ENCODE assay signal across 7 mouse cellular contexts in genomic region chr1:143716038-143716437, GRCm38 (mm10). TPM values are rescaled to one million over a fixed set of nuclear protein-coding genes. Genes with fewer than 3 reads are reported as not detected.
DNase-seq lines count a peak whose midpoint lies in the region; ATAC-seq and TF ChIP-seq lines count a peak whose summit lies in the region.
"Not testable (repeated sequence)": the region's sequence is repeated elsewhere in the genome, so short reads cannot be mapped to it uniquely, and the experiment has no call there.

Glrx2 (plus strand) TSS chr1:143716338.

- not testable (repeated sequence) for H3K36me3 ChIP-seq in forebrain, embryonic 14.5 days (ENCODE audit: control insufficient read depth, insufficient read depth, low read length); heart, embryonic 11.5 days (ENCODE audit: control insufficient read depth, insufficient read depth, low read length); hindbrain, postnatal 0 days (ENCODE audit: insufficient read depth, low read length); liver, embryonic 16.5 days (ENCODE audit: control insufficient read depth, insufficient read depth); midbrain, postnatal 0 days (ENCODE audit: insufficient read depth, low read length)

- not testable (repeated sequence) for H3K4me3 ChIP-seq in forebrain, embryonic 14.5 days (ENCODE audit: low read depth, low read length); heart, embryonic 11.5 days (ENCODE audit: low read depth, low read length); hindbrain, postnatal 0 days (ENCODE audit: low read length); left cerebral cortex, adult 2 months; liver, embryonic 16.5 days (ENCODE audit: low read depth, low read length); midbrain, postnatal 0 days (ENCODE audit: low read depth, low read length)

- not testable (repeated sequence) for DNase-seq in adrenal gland, postnatal 4 days (ENCODE audit: low spot score in 2 of 2); forebrain, embryonic 14.5 days (ENCODE audit: low spot score); hindbrain, postnatal 0 days (ENCODE audit: low spot score); left cerebral cortex, adult 2 months (ENCODE audit: extremely low spot score in 1 of 2, low spot score in 2 of 2); midbrain, postnatal 0 days (ENCODE audit: low spot score)

- WGBS in forebrain, embryonic 14.5 days: no CpG with 5 or more reads among the region's 2 CpGs
- no CpG with 5 or more reads among the region's 2 CpGs for WGBS in heart, embryonic 11.5 days (ENCODE audit: insufficient replicate concordance)
- WGBS in hindbrain, postnatal 0 days: no CpG with 5 or more reads among the region's 2 CpGs
- no CpG with 5 or more reads among the region's 2 CpGs for WGBS in liver, embryonic 16.5 days (ENCODE audit: insufficient replicate concordance)
- no CpG with 5 or more reads among the region's 2 CpGs for WGBS in midbrain, postnatal 0 days

- H3K9me3 ChIP-seq in forebrain, embryonic 14.5 days (replicated peaks; ENCODE audit: control insufficient read depth, low read length); heart, embryonic 11.5 days (replicated peaks; ENCODE audit: control insufficient read depth, low read length); hindbrain, postnatal 0 days (ENCODE audit: low read length); liver, embryonic 16.5 days (replicated peaks; ENCODE audit: control insufficient read depth, low read length); midbrain, postnatal 0 days (ENCODE audit: low read length): not testable (repeated sequence)

- not testable (repeated sequence) for TF ChIP-seq CTCF in hindbrain, postnatal 0 days (IDR thresholded peaks at IDR 0.05; ENCODE audit: low read depth); left cerebral cortex, adult 2 months (IDR thresholded peaks at IDR 0.05); midbrain, postnatal 0 days (IDR thresholded peaks at IDR 0.05)

- ATAC-seq in forebrain, embryonic 14.5 days; heart, embryonic 11.5 days (replicated peaks; ENCODE audit: insufficient number of reproducible peaks, low FRiP score, low TSS enrichment); hindbrain, postnatal 0 days; liver, embryonic 16.5 days (ENCODE audit: low read depth); midbrain, postnatal 0 days (ENCODE audit: low FRiP score): not testable (repeated sequence)

- H3K27me3 ChIP-seq in forebrain, embryonic 14.5 days (replicated peaks; ENCODE audit: control insufficient read depth, insufficient read depth, low read length); heart, embryonic 11.5 days (ENCODE audit: control insufficient read depth, insufficient read depth, low read length); hindbrain, postnatal 0 days (ENCODE audit: insufficient read depth, low read length); liver, embryonic 16.5 days (ENCODE audit: control insufficient read depth, insufficient read depth, low read depth, low read length); midbrain, postnatal 0 days (ENCODE audit: insufficient read depth, low read length): not testable (repeated sequence)

- H3K9ac ChIP-seq in forebrain, embryonic 14.5 days (ENCODE audit: low read length); heart, embryonic 11.5 days (ENCODE audit: low read depth, low read length); hindbrain, postnatal 0 days (replicated peaks; ENCODE audit: low read length); liver, embryonic 16.5 days (ENCODE audit: low read depth, low read length); midbrain, postnatal 0 days (replicated peaks; ENCODE audit: low read length, poor library complexity, severe bottlenecking): not testable (repeated sequence)

- not testable (repeated sequence) for H3K4me2 ChIP-seq in forebrain, embryonic 14.5 days (ENCODE audit: low read length); heart, embryonic 11.5 days; hindbrain, postnatal 0 days (ENCODE audit: low read depth, low read length); liver, embryonic 16.5 days (ENCODE audit: low read depth, low read length); midbrain, postnatal 0 days (ENCODE audit: low read depth, low read length, poor library complexity, severe bottlenecking)

- intact Hi-C loops in left cerebral cortex, adult 2 months (cut with DNase I): not testable (repeated sequence)

- not testable (repeated sequence) for H3K27ac ChIP-seq in forebrain, embryonic 14.5 days (ENCODE audit: low read depth, low read length); heart, embryonic 11.5 days (ENCODE audit: low read depth, low read length); hindbrain, postnatal 0 days; left cerebral cortex, adult 2 months; liver, embryonic 16.5 days (ENCODE audit: low read length); midbrain, postnatal 0 days (ENCODE audit: low read depth, low read length)

- H3K4me1 ChIP-seq in forebrain, embryonic 14.5 days (ENCODE audit: control insufficient read depth, insufficient read depth, low read length); heart, embryonic 11.5 days (ENCODE audit: control insufficient read depth, insufficient read depth, low read length); hindbrain, postnatal 0 days (ENCODE audit: insufficient read depth, low read length); liver, embryonic 16.5 days (ENCODE audit: control insufficient read depth, low read depth, low read length); midbrain, postnatal 0 days (ENCODE audit: insufficient read depth, low read length): not testable (repeated sequence)

RNA-seq across cellular contexts. Expression of gene Glrx2, which starts in this region (rescaled TPM):
- total RNA-seq in adrenal gland, postnatal 4 days (2021): 10 to 100 TPM; 62.0 to 64.3 TPM
- 119 and 131 TPM in 2 replicates for polyA plus RNA-seq in forebrain, embryonic 14.5 days (2014; fragmentation: Nextera tagmentation; extraction: Ambion mirVana)
- 66.8 and 70.3 TPM in 2 replicates for polyA plus RNA-seq in heart, embryonic 11.5 days (2014; fragmentation: Nextera tagmentation; extraction: Ambion mirVana)
- total RNA-seq in hindbrain, postnatal 0 days (2014; rRNA removed): 23.4 and 33.0 TPM in 2 replicates
- 114 and 123 TPM in 2 replicates for polyA plus RNA-seq in hindbrain, postnatal 0 days (2015; fragmentation: Nextera tagmentation; extraction: Ambion mirVana)
- 100 to 1,000 TPM; 114 to 120 TPM for total RNA-seq in left cerebral cortex, adult 2 months (2021)
- polyA plus RNA-seq in liver, embryonic 16.5 days (2015; fragmentation: Nextera tagmentation; extraction: Ambion mirVana): 43.6 and 46.2 TPM in 2 replicates
- total RNA-seq in midbrain, postnatal 0 days (2014; rRNA removed): 31.4 and 40.8 TPM in 2 replicates
- polyA plus RNA-seq in midbrain, postnatal 0 days (2015; fragmentation: Nextera tagmentation; extraction: Ambion mirVana): 98.0 and 113 TPM in 2 replicates
